9 mouse cellular contexts compared by ENCODE assay signal in genomic region chr5:122158557-122159515, GRCm38 (mm10). TPM values are rescaled to one million over a fixed set of nuclear protein-coding genes. Genes with fewer than 3 reads are reported as not detected.
DNase-seq lines count a peak whose midpoint lies in the region; ATAC-seq and TF ChIP-seq lines count a peak whose summit lies in the region.
"Had no signal": no experiment of that assay in that cellular context is flagged by ENCODE, and none has a peak within 500 bp of the region (broad histone marks: within the 10 kb centered on the region; RNA-seq: fewer than 3 reads in every experiment).

No protein-coding gene starts in this region.

- peak overlapping the region; percentile 89 for H3K9ac ChIP-seq in forebrain, embryonic 16.5 days (replicated peaks; ENCODE audit: low read depth, low read length)
- H3K9ac ChIP-seq in limb, embryonic 12.5 days (replicated peaks), result peak overlapping the region; percentile 93
- H3K9ac ChIP-seq in midbrain, embryonic 15.5 days, result peak overlapping the region; percentile 88

- no peaks in the 10 kb centered on the region; the same call in 1 of the 2 replicates for H3K27me3 ChIP-seq in G1E (ENCODE audit: insufficient read depth, low read length)
- H3K27me3 ChIP-seq in forebrain, embryonic 16.5 days (replicated peaks; ENCODE audit: control insufficient read depth, insufficient read depth, low read length), result no peaks in the 10 kb centered on the region
- H3K27me3 ChIP-seq in limb, embryonic 12.5 days, result no peaks in the 10 kb centered on the region
- no peaks in the 10 kb centered on the region for H3K27me3 ChIP-seq in midbrain, embryonic 15.5 days (replicated peaks)

- no peak for TF ChIP-seq CTCF in gastrocnemius, adult 2 months (IDR thresholded peaks at IDR 0.05)
- TF ChIP-seq CTCF in G1E (IDR thresholded peaks at IDR 0.05; ENCODE audit: low read depth, low read length), result no peak

- intact Hi-C loops in gastrocnemius, adult 2 months (cut with DNase I), result no loop called here

- peaks cover 57% of the 10 kb centered on the region for H3K4me1 ChIP-seq in G1E (ENCODE audit: insufficient read depth, low read depth, low read length)
- H3K4me1 ChIP-seq in forebrain, embryonic 16.5 days (replicated peaks; ENCODE audit: control insufficient read depth, insufficient read depth, low read length), result peaks cover 50% of the 10 kb centered on the region
- H3K4me1 ChIP-seq in limb, embryonic 12.5 days (replicated peaks), result peaks cover 58% of the 10 kb centered on the region
- peaks cover 56% of the 10 kb centered on the region for H3K4me1 ChIP-seq in midbrain, embryonic 15.5 days

- WGBS in forebrain, embryonic 16.5 days, result 2% methylated on average over 41 of the region's 42 CpGs
- 2% methylated on average over 42 of the region's 42 CpGs for WGBS in limb, embryonic 12.5 days
- 3% methylated on average over 42 of the region's 42 CpGs for WGBS in midbrain, embryonic 15.5 days

- peak overlapping the region; percentile 99 for H3K4me3 ChIP-seq in gastrocnemius, adult 2 months
- H3K4me3 ChIP-seq in G1E (ENCODE audit: low read depth, low read length), result peak overlapping the region; percentile 81
- H3K4me3 ChIP-seq in forebrain, embryonic 16.5 days (replicated peaks; ENCODE audit: low read length), result peak overlapping the region; percentile 99
- peak overlapping the region; percentile 98 for H3K4me3 ChIP-seq in limb, embryonic 12.5 days (replicated peaks)
- peak overlapping the region; percentile 81 for H3K4me3 ChIP-seq in midbrain, embryonic 15.5 days

- peak overlapping the region; percentile 95 for H3K27ac ChIP-seq in gastrocnemius, adult 2 months
- H3K27ac ChIP-seq in forebrain, embryonic 16.5 days (ENCODE audit: low read length), result peak overlapping the region; percentile 83
- H3K27ac ChIP-seq in limb, embryonic 12.5 days, result peak overlapping the region; percentile 86
- H3K27ac ChIP-seq in midbrain, embryonic 15.5 days, result peak overlapping the region; percentile 89

- no peak for ATAC-seq in G1E (ENCODE audit: extremely low read depth, insufficient number of reproducible peaks, low FRiP score, poor library complexity, severe bottlenecking)
- ATAC-seq in forebrain, embryonic 16.5 days, result peak; percentile 34
- ATAC-seq in limb, embryonic 12.5 days (ENCODE audit: insufficient number of reproducible peaks, insufficient read depth, low FRiP score, low TSS enrichment, low read depth), result no peak
- peak; percentile 53 for ATAC-seq in midbrain, embryonic 15.5 days (replicated peaks)

- no peaks in the 10 kb centered on the region for H3K9me3 ChIP-seq in G1E (replicated peaks)
- H3K9me3 ChIP-seq in forebrain, embryonic 16.5 days (ENCODE audit: control insufficient read depth, low read length), result no peaks in the 10 kb centered on the region
- no peaks in the 10 kb centered on the region for H3K9me3 ChIP-seq in limb, embryonic 12.5 days
- no peaks in the 10 kb centered on the region for H3K9me3 ChIP-seq in midbrain, embryonic 15.5 days

- H3K36me3 ChIP-seq in G1E (replicated peaks), result peaks cover 44% of the 10 kb centered on the region
- H3K36me3 ChIP-seq in forebrain, embryonic 16.5 days (ENCODE audit: control insufficient read depth, insufficient read depth), result peaks cover 3% of the 10 kb centered on the region; the same call in 1 of the 2 replicates
- peaks cover 39% of the 10 kb centered on the region for H3K36me3 ChIP-seq in limb, embryonic 12.5 days
- H3K36me3 ChIP-seq in midbrain, embryonic 15.5 days (replicated peaks), result no peaks in the 10 kb centered on the region

- peak; percentile 48 for DNase-seq in gastrocnemius, adult 2 months
- no peak for DNase-seq in gastrocnemius, postnatal 25 days
- DNase-seq in G1E (ENCODE audit: low spot score), result peak; percentile 33
- DNase-seq in yolk sac, embryonic 10.5 days (ENCODE audit: low spot score), result peak; percentile 36
- no peak for DNase-seq in gastrocnemius, postnatal 10 days

- peak overlapping the region; percentile 91 for H3K4me2 ChIP-seq in forebrain, embryonic 16.5 days (ENCODE audit: low read length)
- peak overlapping the region; percentile 73 for H3K4me2 ChIP-seq in limb, embryonic 12.5 days
- H3K4me2 ChIP-seq in midbrain, embryonic 15.5 days, result peak overlapping the region; percentile 70

RNA-seq across cellular contexts. Expression of gene Ppp1cc, which starts 0.8 kb away (rescaled TPM):
- total RNA-seq in gastrocnemius, adult 2 months (2021), result 100 to 1,000 TPM; 154 to 155 TPM
- total RNA-seq in gastrocnemius, postnatal 25 days (2021), result 100 to 1,000 TPM; 111 to 125 TPM
- total RNA-seq in G1E (2014; fragmentation: Nextera tagmentation) (269 and 270 TPM in 2 replicates), G1E (2017) (293 and 329 TPM in 2 replicates)
- 148 and 214 TPM in 2 replicates for polyA plus RNA-seq in G1E (2012)
- 252 and 264 TPM in 2 replicates for polyA plus RNA-seq in forebrain, embryonic 16.5 days (2015; fragmentation: Nextera tagmentation; extraction: Ambion mirVana)
- 300 and 320 TPM in 2 replicates for polyA plus RNA-seq in limb, embryonic 12.5 days (2016; fragmentation: Nextera tagmentation; extraction: Ambion mirVana)
- 216 and 237 TPM in 2 replicates for polyA plus RNA-seq in midbrain, embryonic 15.5 days (2015; fragmentation: Nextera tagmentation; extraction: Ambion mirVana)
- 100 to 1,000 TPM; 144 to 156 TPM for total RNA-seq in gastrocnemius, postnatal 10 days (2021)

RNA-seq across cellular contexts. Expression of gene Ccdc63, which starts 18.2 kb away (rescaled TPM):
- not detected for total RNA-seq in gastrocnemius, adult 2 months (2021)
- not detected for total RNA-seq in gastrocnemius, postnatal 25 days (2021)
- total RNA-seq in G1E (2014; fragmentation: Nextera tagmentation), result not detected in 2 replicates
- 0.16 and 0.29 TPM in 2 replicates for total RNA-seq in G1E (2017)
- polyA plus RNA-seq in G1E (2012), result not detected in 2 replicates
- not detected in 2 replicates for polyA plus RNA-seq in forebrain, embryonic 16.5 days (2015; fragmentation: Nextera tagmentation; extraction: Ambion mirVana)
- 0.20 TPM in 1 of 2 replicates, not detected in the other for polyA plus RNA-seq in limb, embryonic 12.5 days (2016; fragmentation: Nextera tagmentation; extraction: Ambion mirVana)
- 0.29 TPM in 1 of 2 replicates, not detected in the other for polyA plus RNA-seq in midbrain, embryonic 15.5 days (2015; fragmentation: Nextera tagmentation; extraction: Ambion mirVana)
- not detected for total RNA-seq in gastrocnemius, postnatal 10 days (2021)
- total RNA-seq: adrenal gland, postnatal 36 days had no signal

RNA-seq across cellular contexts. Expression of gene Hvcn1, which starts 47.8 kb away (rescaled TPM):
- under 1 TPM; 0.28 to 0.61 TPM for total RNA-seq in gastrocnemius, adult 2 months (2021)
- 1 to 10 TPM in 1 of 2 experiments, under 1 TPM in 1; 0.67 to 1.1 TPM for total RNA-seq in gastrocnemius, postnatal 25 days (2021)
- total RNA-seq in G1E (2014; fragmentation: Nextera tagmentation), result 0.24 and 1.6 TPM in 2 replicates
- total RNA-seq in G1E (2017), result 0.06 and 0.27 TPM in 2 replicates
- polyA plus RNA-seq in G1E (2012), result 0.20 and 0.27 TPM in 2 replicates
- polyA plus RNA-seq in forebrain, embryonic 16.5 days (2015; fragmentation: Nextera tagmentation; extraction: Ambion mirVana), result 1.2 and 1.7 TPM in 2 replicates
- polyA plus RNA-seq in limb, embryonic 12.5 days (2016; fragmentation: Nextera tagmentation; extraction: Ambion mirVana), result 7.8 and 9.5 TPM in 2 replicates
- 1.5 and 1.9 TPM in 2 replicates for polyA plus RNA-seq in midbrain, embryonic 15.5 days (2015; fragmentation: Nextera tagmentation; extraction: Ambion mirVana)
- 1 to 10 TPM; 4.0 to 4.3 TPM for total RNA-seq in gastrocnemius, postnatal 10 days (2021)

RNA-seq across cellular contexts. Expression of gene Myl2, which starts 58.1 kb away (rescaled TPM):
- 1,000 to 10,000 TPM in 1 of 2 experiments, 100 to 1,000 TPM in 1; 776 to 2,566 TPM for total RNA-seq in gastrocnemius, adult 2 months (2021)
- 1,000 to 10,000 TPM in 1 of 2 experiments, 100 to 1,000 TPM in 1; 354 to 1,320 TPM for total RNA-seq in gastrocnemius, postnatal 25 days (2021)
- total RNA-seq in G1E (2014; fragmentation: Nextera tagmentation), result not detected in 2 replicates
- not detected in 2 replicates for total RNA-seq in G1E (2017)
- polyA plus RNA-seq in G1E (2012), result not detected in 2 replicates
- 0.44 and 1.0 TPM in 2 replicates for polyA plus RNA-seq in forebrain, embryonic 16.5 days (2015; fragmentation: Nextera tagmentation; extraction: Ambion mirVana)
- polyA plus RNA-seq in limb, embryonic 12.5 days (2016; fragmentation: Nextera tagmentation; extraction: Ambion mirVana), result 1.8 TPM in 1 of 2 replicates, not detected in the other
- 0.71 and 6.6 TPM in 2 replicates for polyA plus RNA-seq in midbrain, embryonic 15.5 days (2015; fragmentation: Nextera tagmentation; extraction: Ambion mirVana)
- total RNA-seq in gastrocnemius, postnatal 10 days (2021), result 100 to 1,000 TPM; 526 to 721 TPM

Comparison
In these comparisons a context has a peak if more than half of its experiments do, and no peak if none do; other contexts are left out.
1. DNase-seq: peak in gastrocnemius, adult 2 months (single experiment), G1E (single experiment) and yolk sac, embryonic 10.5 days (single experiment); none in gastrocnemius, postnatal 25 days (single experiment) and gastrocnemius, postnatal 10 days (single experiment).
2. ATAC-seq: peak in forebrain, embryonic 16.5 days (single experiment) and midbrain, embryonic 15.5 days (single experiment); none in G1E (single experiment) and limb, embryonic 12.5 days (single experiment).
3. Peak in every context shown above with its lines, with median percentiles within 50 percentile points of each other: H3K27ac ChIP-seq, H3K4me3 ChIP-seq, H3K4me2 ChIP-seq and H3K9ac ChIP-seq.